Mouse (Mus musculus): ENCODE measurements at regions not wholly inside any gene's neighbourhood (a gene's known extent, or its start where the extent isn't known, plus 50 kb on each side); places are given as distances from the start of the nearest gene placed in this dataset.
"Not testable (repeated sequence)": the region's sequence is repeated elsewhere in the genome, so short reads cannot be mapped to it uniquely, and the experiment has no call there.

- not testable (repeated sequence) for DNase-seq
These were observed 971.2 kb downstream of the Agbl1 start for GRCm38 (mm10) chr7:77200903-77201302.

- DNase-seq = no peak
These were observed 975.9 kb downstream of the Agbl1 start for GRCm38 (mm10) chr7:77205604-77206003.

GRCm38 (mm10) chr7:77249391-77249790, 1019.7 kb downstream of the Agbl1 start:
- DNase-seq = peak in 1 of 2 experiments; percentile 6

GRCm38 (mm10) chr7:77287657-77288056, 1058.0 kb downstream of the Agbl1 start:
- no peak for DNase-seq

GRCm38 (mm10) chr7:77294984-77295642, 1065.4 kb downstream of the Agbl1 start:
- no peak for DNase-seq

- DNase-seq = no peak
These were observed 1073.5 kb downstream of the Agbl1 start for GRCm38 (mm10) chr7:77303227-77303626.

- no peak for DNase-seq
These were observed 1074.2 kb downstream of the Agbl1 start for GRCm38 (mm10) chr7:77303935-77304334.

- no peak for DNase-seq
These were observed 1075.8 kb downstream of the Agbl1 start for GRCm38 (mm10) chr7:77305471-77305870.

GRCm38 (mm10) chr7:77311661-77312060, 1082.0 kb downstream of the Agbl1 start:
- no peak for DNase-seq

GRCm38 (mm10) chr7:77325140-77325539, 1095.5 kb downstream of the Agbl1 start:
- DNase-seq = no peak

GRCm38 (mm10) chr7:77326836-77327235, 1097.1 kb downstream of the Agbl1 start:
- DNase-seq = no peak

GRCm38 (mm10) chr7:77327516-77327915, 1097.8 kb downstream of the Agbl1 start:
- no peak for DNase-seq

- DNase-seq = no peak
These were observed 1108.9 kb downstream of the Agbl1 start for GRCm38 (mm10) chr7:77338630-77339029.
